10 mouse cellular contexts compared by ENCODE assay signal in genomic region chr12:85437172-85437876, GRCm38 (mm10). TPM values are rescaled to one million over a fixed set of nuclear protein-coding genes. Genes with fewer than 3 reads are reported as not detected.
DNase-seq lines count a peak whose midpoint lies in the region; ATAC-seq lines count a peak whose summit lies in the region.
"Had no signal": no experiment of that assay in that cellular context is flagged by ENCODE, and none has a peak within 500 bp of the region (broad histone marks: within the 10 kb centered on the region; RNA-seq: fewer than 3 reads in every experiment).

No protein-coding gene starts in this region.

- WGBS in limb, embryonic 10.5 days: 69% methylated on average over 17 of the region's 17 CpGs

- ATAC-seq in granulocyte monocyte progenitor cell, adult 5-6 weeks (replicated peaks; ENCODE audit: poor library complexity, severe bottlenecking): peak; percentile 93
- ATAC-seq in frontal cortex, adult (ENCODE audit: low TSS enrichment): no peak

- H3K9me3 ChIP-seq in limb, embryonic 10.5 days (replicated peaks): no peaks in the 10 kb centered on the region

- H3K4me3 ChIP-seq in limb, embryonic 10.5 days: no peak overlapping the region
- H3K4me3 ChIP-seq: erythroblast, embryonic 14.5 days; myocyte had no signal

- peak overlapping the region; percentile 47; the same call in 1 of the 2 replicates for H3K27ac ChIP-seq in limb, embryonic 10.5 days

- DNase-seq in kidney, postnatal 4 days: peak; percentile 21 to 27
- DNase-seq in kidney, postnatal 14 days: no peak
- DNase-seq in cerebellum, adult 9-10 months: peak; percentile 65
- peak; percentile 44 for DNase-seq in limb, embryonic 10.5 days (ENCODE audit: low spot score)
- peak; percentile 84 for DNase-seq in skeletal muscle tissue, adult 2 months (ENCODE audit: low read depth, low spot score)
- no peak for DNase-seq in left cerebral cortex, adult 18-20 months (ENCODE audit: low spot score in 2 of 2)

- H3K4me1 ChIP-seq in limb, embryonic 10.5 days: peaks cover 40% of the 10 kb centered on the region

- no peaks in the 10 kb centered on the region for H3K36me3 ChIP-seq in limb, embryonic 10.5 days

- H3K27me3 ChIP-seq in limb, embryonic 10.5 days (ENCODE audit: low read depth, poor library complexity, severe bottlenecking): no peaks in the 10 kb centered on the region

RNA-seq across cellular contexts. Expression of gene Fos, which starts 36.4 kb away (rescaled TPM):
- total RNA-seq in granulocyte monocyte progenitor cell, adult 5-6 weeks (2014; fragmentation: Nextera tagmentation): 35.1 and 50.4 TPM in 2 replicates
- total RNA-seq in granulocyte monocyte progenitor cell, adult 5-6 weeks (2017): 137 and 160 TPM in 2 replicates
- 0.76 and 0.80 TPM in 2 replicates for polyA plus RNA-seq in limb, embryonic 10.5 days (2016; fragmentation: Nextera tagmentation; extraction: Ambion mirVana)
- 10 to 100 TPM; 65.4 to 77.2 TPM for total RNA-seq in left cerebral cortex, adult 18-20 months (2021)

Comparison
In these comparisons a context has a peak if more than half of its experiments do, and no peak if none do; other contexts are left out.
1. DNase-seq: peak in kidney, postnatal 4 days (2 of 2), cerebellum, adult 9-10 months (single experiment), limb, embryonic 10.5 days (single experiment) and skeletal muscle tissue, adult 2 months (single experiment); none in kidney, postnatal 14 days (single experiment) and left cerebral cortex, adult 18-20 months (0 of 2).